Mouse (Mus musculus) thymus, adult 2 months (tissue): ENCODE measurements around the gene Sptbn1.

ENCODE experiments used
- CTCF ChIP-seq: fragments of 200-500 bp; IDR thresholded peaks from 2 replicates; pipeline ENCODE4 v1.5.1; 2012; ENCODE audit warnings: mild to moderate bottlenecking, control low read depth, low read length, moderate library complexity, borderline replicate concordance; ENCODE audit not compliant: control insufficient read depth, poor library complexity, insufficient read depth; ENCODE audit errors: extremely low read depth
- POLR2A ChIP-seq: fragments of 200-500 bp; IDR thresholded peaks from 2 replicates; pipeline ENCODE4 v1.6.1; 2012; ENCODE audit warnings: mild to moderate bottlenecking, low read length, control low read depth, moderate library complexity; ENCODE audit not compliant: control insufficient read depth, poor library complexity, insufficient read depth; ENCODE audit errors: extremely low read depth

DNA sequence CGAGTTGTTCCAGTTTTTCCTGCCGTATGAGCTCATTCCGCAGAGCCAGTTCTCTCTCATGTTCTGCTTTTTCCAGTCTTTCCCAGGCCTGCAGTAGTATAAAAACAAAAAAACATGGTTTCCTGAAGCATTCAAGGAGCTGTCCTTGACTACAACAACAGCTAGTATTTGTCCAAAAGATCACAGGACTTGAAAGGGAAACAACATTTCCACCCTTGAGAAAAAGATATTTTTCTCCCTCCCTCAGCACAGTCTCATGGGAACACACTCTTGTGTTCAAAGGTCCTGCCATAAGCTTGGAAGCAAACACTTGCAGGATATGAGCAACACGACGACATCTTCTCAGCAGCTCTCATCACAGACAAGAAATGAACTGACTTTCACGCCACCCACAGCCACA, 124.9 kb downstream of the Sptbn1 start:
- TF ChIP-seq CTCF (no peak), POLR2A (no peak)
